Mouse (Mus musculus) small intestine, adult 2 months (tissue): ENCODE results near the gene Nol6. TPM values are rescaled to one million over a fixed set of nuclear protein-coding genes. Genes with fewer than 3 reads are reported as not detected.

ENCODE experiments used
- H3K27ac ChIP-seq: fragments of 200-500 bp; 2 replicates; pipeline ENCODE4 v1.5.1; 2012; ENCODE audit warnings: low read depth, low read length, control low read depth, inconsistent platforms; ENCODE audit not compliant: insufficient read depth
- H3K27me3 ChIP-seq: fragments of 200-500 bp; 2 replicates; pipeline ENCODE4 v1.6.1; 2012; ENCODE audit warnings: mild to moderate bottlenecking, moderate library complexity, low read length, inconsistent platforms; ENCODE audit not compliant: control insufficient read depth, insufficient read depth
- H3K36me3 ChIP-seq: fragments of 200-500 bp; 2 replicates; pipeline ENCODE4 v1.6.1; 2012; ENCODE audit warnings: mild to moderate bottlenecking, low read length, control low read depth, inconsistent platforms; ENCODE audit not compliant: control insufficient read depth, insufficient read depth
- H3K4me1 ChIP-seq: fragments of 200-500 bp; 2 replicates; pipeline ENCODE4 v1.6.1; 2012; ENCODE audit warnings: low read length, inconsistent platforms, mixed read lengths; ENCODE audit not compliant: control insufficient read depth, insufficient read depth, insufficient read length
- H3K4me3 ChIP-seq: fragments of 200-500 bp; 2 replicates; pipeline ENCODE4 v1.5.1; 2012; ENCODE audit warnings: low read depth, mild to moderate bottlenecking, control low read depth, inconsistent platforms, low read length, moderate library complexity
- CTCF ChIP-seq: fragments of 200-500 bp; IDR thresholded peaks from 2 replicates; pipeline ENCODE4 v1.5.1; 2012; ENCODE audit warnings: low read depth, mild to moderate bottlenecking, control low read depth, inconsistent platforms, low read length, moderate library complexity, mixed read lengths; ENCODE audit not compliant: insufficient replicate concordance, insufficient read length; ENCODE audit errors: extremely low read depth
- POLR2A ChIP-seq: fragments of 200-500 bp; IDR thresholded peaks from 2 replicates; pipeline ENCODE4 v1.6.1; 2012; ENCODE audit warnings: low read depth, mild to moderate bottlenecking, control low read depth, inconsistent platforms, low read length, moderate library complexity
- WGBS: fragments of 180-500 bp; shearing (Covaris S2); methylation state at CpG from one replicate; pipeline ENCODE4 v1.1.7; 2018; 5-methylcytosine and 5-hydroxymethylcytosine counted together
- polyA plus RNA-seq: library from polyadenylated mRNA; depleted of rRNA; stranded (reverse); fragments of >200 nt; gene quantifications from 2 replicates; pipeline ENCODE4 v1.2.3, GENCODE M21; 2012; rRNA removed

Gene Nol6
- polyA plus RNA-seq, 1 experiment = 16.6 TPM

GRCm38 (mm10) chr4:41081733-41082132 lies 42.5 kb downstream of the Nol6 start:
- no peaks in the 10 kb centered on the region; the same call in 1 of the 2 replicates for H3K4me1 ChIP-seq
- TF ChIP-seq CTCF (no peak), POLR2A (no peak)
- 72% methylated on average over 5 of the region's 5 CpGs for WGBS
- no peak overlapping the region for H3K27ac ChIP-seq
- no peak overlapping the region for H3K4me3 ChIP-seq
- no peaks in the 10 kb centered on the region for H3K27me3 ChIP-seq
- no peaks in the 10 kb centered on the region for H3K36me3 ChIP-seq

DNA sequence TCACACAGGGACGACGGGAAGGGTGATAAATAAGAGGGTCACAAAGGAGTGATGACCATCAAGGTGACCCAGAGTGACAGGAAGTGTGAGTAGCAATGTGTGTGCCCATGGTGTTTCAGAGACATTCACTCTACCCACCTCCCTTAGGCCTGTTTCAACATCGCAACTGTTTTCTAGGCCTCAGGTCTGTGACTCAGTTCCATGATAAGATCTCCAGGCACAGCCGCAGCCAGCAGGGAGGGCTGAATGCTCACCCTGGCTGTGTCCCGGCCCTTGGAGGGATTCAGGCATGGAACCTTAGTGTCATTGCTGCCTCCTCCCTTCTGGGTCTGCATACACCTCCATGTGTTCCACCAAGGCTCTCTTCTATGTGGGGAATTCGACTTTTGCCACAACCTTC lies 45.5 kb downstream of the Nol6 start:
- Histone ChIP-seq H3K4me3 (no peak overlapping the region), H3K27ac (no peak overlapping the region), H3K27me3 (no peaks in the 10 kb centered on the region), H3K36me3 (no peaks in the 10 kb centered on the region), H3K4me1 (no peaks in the 10 kb centered on the region)
- no peak for TF ChIP-seq CTCF
- TF ChIP-seq POLR2A = no peak
- 51% methylated on average over 6 of the region's 6 CpGs for WGBS

DNA sequence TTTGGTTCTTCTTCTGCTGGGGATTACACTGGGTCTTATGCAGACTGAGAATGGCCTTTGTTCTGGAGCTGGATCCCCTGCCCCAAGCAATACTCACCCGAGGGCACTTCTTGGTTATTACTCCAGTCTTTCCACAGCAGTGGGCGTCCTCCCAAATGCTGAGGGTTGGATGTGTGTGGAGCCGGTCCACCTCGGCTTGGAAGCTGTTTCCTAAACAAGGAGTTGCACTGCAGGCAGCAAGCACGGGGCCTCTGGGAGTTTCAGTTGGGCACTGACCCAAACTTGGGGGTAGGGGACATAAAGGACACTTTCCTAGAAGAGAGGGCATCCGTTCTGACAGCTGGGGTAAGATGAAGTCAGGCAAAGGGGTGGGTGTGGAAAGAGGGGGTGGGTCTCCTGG lies 49.8 kb downstream of the Nol6 start:
- H3K4me3 ChIP-seq = no peak overlapping the region
- H3K27me3 ChIP-seq = no peaks in the 10 kb centered on the region
- H3K27ac ChIP-seq = no peak overlapping the region
- no peaks in the 10 kb centered on the region for H3K36me3 ChIP-seq
- WGBS = 65% methylated on average over 6 of the region's 6 CpGs
- H3K4me1 ChIP-seq = no peaks in the 10 kb centered on the region
- no peak for TF ChIP-seq CTCF
- TF ChIP-seq POLR2A = no peak

DNA sequence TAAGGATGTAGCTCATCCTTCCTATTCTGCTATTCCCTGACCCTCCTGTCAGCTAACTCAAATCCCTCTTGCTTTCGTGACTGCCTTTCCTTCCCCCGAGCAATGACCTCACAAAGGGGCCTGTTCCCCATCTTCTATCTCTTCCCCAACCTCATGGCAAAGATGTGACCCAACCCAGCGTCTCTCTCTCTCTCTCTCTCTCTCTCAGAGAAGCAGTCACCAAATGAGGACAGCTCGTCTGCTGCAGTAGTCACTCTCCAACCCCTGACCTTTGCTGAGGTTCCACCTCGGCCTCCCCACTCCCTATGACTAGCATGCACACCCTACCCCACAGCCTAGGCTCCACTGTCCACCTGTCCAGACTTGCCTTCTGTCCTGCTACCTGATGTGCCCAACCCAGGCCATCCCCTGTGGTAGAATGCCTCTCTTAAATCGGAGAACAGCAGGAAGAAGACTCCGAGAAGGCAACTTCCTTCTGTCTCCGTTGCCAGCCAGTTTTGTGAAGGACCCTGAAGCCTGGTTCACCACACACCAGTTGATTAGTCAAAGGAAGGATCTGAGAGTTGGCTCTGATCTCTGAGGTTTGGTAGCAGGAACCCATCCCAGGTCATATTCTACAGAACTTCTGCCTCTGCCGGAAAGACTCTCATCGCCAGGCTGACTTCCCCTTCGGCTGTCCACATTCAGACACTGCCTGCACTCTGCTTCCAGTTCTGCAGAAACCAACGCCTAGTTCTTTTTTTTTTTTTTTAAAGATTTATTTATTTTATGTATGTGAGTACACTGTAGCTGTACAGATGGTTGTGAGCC lies 51.0 kb downstream of the Nol6 start:
- H3K4me1 ChIP-seq = no peaks in the 10 kb centered on the region
- 61% methylated on average over 12 of the region's 12 CpGs for WGBS
- H3K4me3 ChIP-seq = no peak overlapping the region
- no peak overlapping the region for H3K27ac ChIP-seq
- TF ChIP-seq POLR2A = no peak
- no peak for TF ChIP-seq CTCF
- H3K36me3 ChIP-seq = no peaks in the 10 kb centered on the region
- H3K27me3 ChIP-seq = no peaks in the 10 kb centered on the region

DNA sequence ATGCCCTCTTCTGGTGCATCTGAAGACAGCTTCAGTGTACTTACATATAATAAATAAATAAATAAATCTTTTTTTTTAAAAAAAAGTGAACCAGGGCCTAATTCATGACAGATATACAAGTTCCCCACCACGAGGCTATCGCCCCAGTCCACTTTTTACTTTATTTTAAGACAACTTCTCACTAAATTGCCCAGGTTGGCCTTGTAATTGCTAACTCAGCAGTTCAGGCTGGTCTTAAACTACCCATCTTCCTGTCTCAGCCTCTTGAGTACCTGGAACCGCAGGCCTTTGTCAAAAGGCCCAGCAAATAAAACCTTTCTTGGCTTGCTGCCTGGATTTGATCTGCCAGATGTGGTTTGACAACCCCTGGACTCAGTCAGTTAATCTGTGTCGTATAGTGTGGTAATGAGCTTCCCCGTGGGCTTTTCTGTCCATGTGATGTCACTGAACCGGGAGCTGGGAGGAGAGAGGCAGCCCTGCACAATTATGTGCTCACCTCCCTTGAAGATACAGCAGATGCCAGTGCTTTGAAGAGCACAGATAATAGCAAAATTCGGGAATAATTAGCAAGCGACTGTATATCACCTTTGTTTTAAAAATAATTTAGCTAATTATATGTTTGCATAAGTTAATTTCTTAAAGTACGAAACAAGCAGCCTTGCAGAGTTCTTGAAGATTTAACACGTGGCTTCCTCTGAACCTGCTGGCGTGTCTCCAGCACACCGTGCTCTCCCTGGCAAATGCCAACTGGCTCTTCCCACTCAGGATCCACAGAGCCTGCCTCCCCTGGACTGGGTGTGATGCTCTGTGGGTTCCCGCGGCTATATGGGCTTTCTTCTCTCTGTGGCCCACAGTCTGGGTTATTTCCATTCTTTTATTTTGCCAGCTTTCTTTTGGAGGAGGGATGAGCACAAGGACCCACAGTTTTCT lies 52.5 kb downstream of the Nol6 start:
- no peaks in the 10 kb centered on the region for H3K36me3 ChIP-seq
- H3K27ac ChIP-seq = no peak overlapping the region
- H3K4me3 ChIP-seq = no peak overlapping the region
- no peaks in the 10 kb centered on the region for H3K4me1 ChIP-seq
- 58% methylated on average over 14 of the region's 14 CpGs for WGBS
- no peaks in the 10 kb centered on the region for H3K27me3 ChIP-seq
- no peak for TF ChIP-seq CTCF
- TF ChIP-seq POLR2A = no peak

DNA sequence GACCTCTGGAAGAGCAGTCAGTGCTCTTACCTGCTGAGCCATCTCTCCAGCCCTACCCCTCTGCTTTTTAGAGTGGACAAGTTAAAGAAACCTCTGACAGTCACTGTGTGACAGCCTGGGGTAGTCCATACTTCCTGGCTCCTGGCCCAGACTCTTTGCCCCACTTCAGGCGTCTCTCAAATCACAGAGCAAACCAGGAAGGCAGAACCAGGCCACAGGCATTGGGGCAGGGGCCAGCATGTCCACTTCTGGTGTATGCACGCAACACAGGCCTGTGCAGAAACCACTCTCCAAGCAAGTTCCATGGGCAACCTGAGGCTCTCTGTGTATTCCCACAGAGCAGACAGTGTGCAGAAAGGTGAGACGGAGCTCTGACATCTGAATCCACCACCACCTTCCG lies 59.1 kb downstream of the Nol6 start:
- H3K36me3 ChIP-seq = no peaks in the 10 kb centered on the region
- 82% methylated on average over 4 of the region's 4 CpGs for WGBS
- H3K27ac ChIP-seq = no peak overlapping the region
- H3K4me1 ChIP-seq = no peaks in the 10 kb centered on the region
- H3K27me3 ChIP-seq = no peaks in the 10 kb centered on the region
- TF ChIP-seq POLR2A (no peak), CTCF (no peak)
- no peak overlapping the region for H3K4me3 ChIP-seq

Other genes starting within 250 kb of the Nol6 start
- 3,894 and 7,223 TPM in 2 replicates for gene Spink4, start 204.4 kb downstream of the Nol6 start, polyA plus RNA-seq
- gene Bag1, start 176.2 kb downstream of the Nol6 start, polyA plus RNA-seq = 163 and 200 TPM in 2 replicates
- 2.4 and 5.5 TPM in 2 replicates for gene Chmp5, start 176.0 kb downstream of the Nol6 start, polyA plus RNA-seq
- gene Nfx1, start 153.5 kb downstream of the Nol6 start, polyA plus RNA-seq = 6.1 and 11.1 TPM in 2 replicates
- gene Aqp7, start 76.3 kb downstream of the Nol6 start, polyA plus RNA-seq = 7.3 and 21.5 TPM in 2 replicates
- gene Aqp3, start 26.3 kb downstream of the Nol6 start, polyA plus RNA-seq = 100 and 126 TPM in 2 replicates
- 9.2 and 25.3 TPM in 2 replicates for gene Ube2r2, start 11.3 kb upstream of the Nol6 start, polyA plus RNA-seq
- gene Ubap2, start 150.7 kb upstream of the Nol6 start, polyA plus RNA-seq = 60.7 and 80.3 TPM in 2 replicates
- gene Dcaf12, start 190.4 kb upstream of the Nol6 start, polyA plus RNA-seq = 12.2 and 27.5 TPM in 2 replicates
- 11.3 and 24.6 TPM in 2 replicates for gene Ubap1, start 224.5 kb upstream of the Nol6 start, polyA plus RNA-seq